Mouse (Mus musculus): Measurements from ENCODE around the gene Plce1.
A peak's percentile ranks its signal among the peaks of the same experiment; 100 is the strongest.

Plce1 gene

GRCm38 (mm10) chr19:38480731-38481621 lies at the start of gene Plce1:
Gene Plce1 (plus strand): TSS chr19:38481109.
- no peak for DNase-seq (ENCODE audit: low read depth)

DNA sequence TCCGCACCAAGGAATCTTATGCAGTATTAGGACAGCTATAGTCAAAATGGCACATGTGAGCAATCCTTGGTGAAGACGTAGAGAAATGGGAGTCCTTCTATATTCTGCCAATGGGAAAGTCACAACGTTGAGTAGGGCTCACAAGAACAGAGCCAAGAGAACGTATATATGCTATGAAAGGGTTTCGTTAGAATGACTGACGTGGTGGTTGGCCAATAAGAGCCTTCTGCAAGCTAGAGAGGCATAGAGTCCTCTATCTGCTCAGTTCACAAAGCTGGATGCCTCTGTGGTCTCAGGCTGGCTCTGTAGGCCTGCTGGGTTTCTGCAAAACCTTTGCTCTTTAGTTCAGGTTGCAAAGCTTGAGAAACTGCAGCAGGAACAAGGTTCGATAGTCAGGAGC lies 49.6 kb upstream of the Plce1 start:
- DNase-seq (ENCODE audit: low read depth) = no peak

GRCm38 (mm10) chr19:38432021-38432420 lies 48.9 kb upstream of the Plce1 start:
- no peak for DNase-seq (ENCODE audit: low read depth)

DNA sequence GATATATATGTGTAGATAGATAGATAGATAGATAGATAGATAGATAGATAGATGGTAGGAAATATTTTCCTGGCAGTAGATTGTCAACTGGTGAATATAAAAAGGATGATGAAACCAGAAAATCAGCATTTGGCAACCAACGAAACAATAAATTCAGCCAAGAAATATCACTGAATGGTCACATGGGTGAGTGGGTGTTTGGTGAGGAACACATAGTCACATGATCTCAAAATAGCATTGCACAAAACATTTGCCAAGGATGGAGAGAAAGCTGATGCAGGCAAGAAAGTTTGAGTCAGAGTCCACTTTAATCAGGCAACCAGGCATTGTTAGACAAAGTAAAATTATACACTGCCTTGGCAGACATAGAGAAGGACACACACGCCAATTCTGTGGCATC lies 47.5 kb upstream of the Plce1 start:
- peak; percentile 44 for DNase-seq (ENCODE audit: low read depth)

DNA sequence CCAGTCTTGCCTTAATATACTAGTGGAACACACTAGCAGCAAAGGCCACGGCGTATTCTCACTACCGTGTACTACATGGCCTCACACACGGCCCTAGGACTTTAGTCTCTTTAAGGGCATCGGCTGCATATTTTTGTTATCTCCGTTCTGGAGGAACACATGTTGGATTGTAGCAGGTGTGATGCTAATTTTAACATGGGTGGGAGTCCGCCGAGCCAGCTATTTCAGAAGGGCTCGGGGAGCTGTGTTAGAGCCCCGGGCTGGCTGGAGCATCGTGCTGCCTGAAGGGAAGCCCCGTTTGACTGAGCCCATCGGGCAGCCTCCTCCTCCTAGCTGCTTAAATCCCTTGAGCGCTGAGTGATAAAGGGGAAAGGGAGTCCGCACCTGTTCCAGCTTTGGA lies 45.7 kb upstream of the Plce1 start:
- DNase-seq (ENCODE audit: low read depth) = no peak

DNA sequence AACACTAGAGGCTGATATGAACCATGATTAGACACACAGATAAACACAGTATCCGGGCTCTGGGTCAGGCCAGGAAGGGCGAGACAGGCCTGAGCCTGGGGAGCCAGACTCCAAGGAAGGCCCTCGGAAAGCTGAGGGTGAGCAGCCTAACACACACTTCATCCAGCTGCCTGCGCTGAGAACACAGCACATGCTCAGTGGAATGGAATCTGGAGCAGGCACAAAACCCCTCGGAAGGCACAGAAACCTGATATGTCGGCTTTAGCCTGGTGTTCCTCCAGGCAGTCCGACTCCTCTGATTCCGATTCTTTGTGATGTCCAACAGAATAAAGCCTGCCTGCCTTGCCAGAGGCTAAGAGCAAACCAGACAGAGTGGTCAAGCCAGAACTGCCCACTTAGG lies 39.0 kb upstream of the Plce1 start:
- DNase-seq (ENCODE audit: low read depth) = no peak

GRCm38 (mm10) chr19:38445758-38446157 lies 35.2 kb upstream of the Plce1 start:
- DNase-seq (ENCODE audit: low read depth) = no peak

DNA sequence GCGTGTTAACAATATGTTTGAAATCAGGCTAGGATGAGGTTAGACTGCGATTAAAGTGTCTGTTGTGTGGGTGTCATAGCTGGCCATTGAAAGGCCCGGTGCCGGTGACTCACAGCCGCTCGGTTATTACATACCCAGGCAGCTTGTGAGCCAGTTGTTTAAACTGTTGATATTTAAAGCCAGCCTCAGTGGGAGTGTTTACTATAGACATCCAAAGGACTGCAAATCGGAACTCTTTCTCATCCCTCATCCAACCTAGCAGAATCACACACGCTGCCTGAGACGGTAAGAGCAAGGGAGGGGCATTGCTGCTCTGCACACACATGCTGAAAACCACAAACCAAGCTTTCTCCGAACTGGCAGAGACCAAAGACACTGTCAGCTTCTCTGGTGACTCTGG lies 25.7 kb upstream of the Plce1 start:
- DNase-seq (ENCODE audit: low read depth) = no peak

DNA sequence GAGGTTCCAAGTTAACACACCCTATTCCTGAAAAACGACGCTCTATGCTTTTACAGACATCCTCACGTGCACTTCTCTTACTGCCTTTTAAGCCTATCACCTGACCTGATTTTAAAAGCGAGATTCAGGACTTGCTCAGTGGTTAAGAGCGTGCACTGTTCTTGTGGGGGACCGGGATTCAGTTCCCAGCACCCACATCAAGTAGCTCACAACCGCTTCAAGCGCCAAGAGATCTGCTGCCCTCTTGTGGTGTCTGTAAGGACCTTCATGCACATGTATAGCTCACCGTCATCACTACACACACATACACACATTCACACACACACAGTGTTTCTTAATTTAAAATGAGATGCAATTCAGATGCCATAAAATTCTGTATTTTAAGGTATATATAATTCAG lies 21.9 kb upstream of the Plce1 start:
- DNase-seq (ENCODE audit: low read depth) = no peak

- no peak for DNase-seq (ENCODE audit: low read depth)
Measured at GRCm38 (mm10) chr19:38460696-38461095, 20.2 kb upstream of the Plce1 start.

DNA sequence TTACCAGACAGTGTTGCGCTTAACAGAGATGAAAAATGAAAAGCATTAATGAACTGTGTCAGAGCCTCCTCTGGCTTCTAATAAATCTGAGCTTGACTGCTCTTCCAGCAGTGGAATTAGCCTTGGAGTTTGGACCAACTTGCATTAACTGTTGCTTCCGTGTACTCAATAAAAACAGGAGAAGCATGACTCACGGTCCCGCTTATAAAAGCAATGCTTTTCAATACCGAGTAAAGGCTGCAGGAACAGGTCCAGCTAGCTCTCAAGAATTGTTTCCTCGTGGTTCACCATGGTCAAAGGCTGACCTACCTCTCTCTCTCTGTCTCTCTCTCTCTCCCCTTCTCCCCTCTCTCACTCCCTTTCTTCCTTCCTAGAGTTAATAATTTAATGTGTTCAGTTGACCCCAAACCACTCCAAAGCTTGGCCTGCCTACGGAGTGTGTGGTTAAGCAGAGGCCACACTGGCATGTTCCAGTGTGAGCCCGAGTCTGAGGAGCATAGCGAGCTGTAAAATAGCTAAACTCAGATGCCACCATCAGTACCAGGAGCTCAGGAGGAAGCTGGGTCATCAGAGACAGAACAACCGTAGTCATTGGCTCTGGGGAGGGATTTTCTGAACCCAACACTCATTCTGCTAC lies 10.5 kb upstream of the Plce1 start:
- DNase-seq (ENCODE audit: low read depth) = no peak

DNA sequence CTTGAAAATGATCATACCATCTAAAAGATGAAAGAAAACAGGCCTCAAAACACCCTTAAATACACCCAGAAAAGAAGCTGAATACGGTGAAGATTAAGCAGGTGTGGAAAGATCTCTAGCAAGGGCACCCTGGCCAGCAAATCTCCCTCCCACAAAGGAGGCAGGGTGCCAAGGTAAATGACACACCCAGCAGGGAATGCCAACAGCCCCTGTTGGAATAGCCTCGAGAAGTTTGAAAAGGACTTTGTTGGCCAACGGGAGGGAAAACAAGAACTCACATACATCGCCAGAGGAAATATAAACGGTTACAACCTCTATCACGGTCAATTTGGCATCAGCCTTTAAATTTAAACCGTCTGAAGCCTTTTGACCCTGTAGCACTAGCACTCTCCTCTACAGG lies 5.5 kb upstream of the Plce1 start:
- DNase-seq (ENCODE audit: low read depth) = no peak

GRCm38 (mm10) chr19:38478286-38478685 lies 2.6 kb upstream of the Plce1 start:
- DNase-seq (ENCODE audit: low read depth) = no peak

DNA sequence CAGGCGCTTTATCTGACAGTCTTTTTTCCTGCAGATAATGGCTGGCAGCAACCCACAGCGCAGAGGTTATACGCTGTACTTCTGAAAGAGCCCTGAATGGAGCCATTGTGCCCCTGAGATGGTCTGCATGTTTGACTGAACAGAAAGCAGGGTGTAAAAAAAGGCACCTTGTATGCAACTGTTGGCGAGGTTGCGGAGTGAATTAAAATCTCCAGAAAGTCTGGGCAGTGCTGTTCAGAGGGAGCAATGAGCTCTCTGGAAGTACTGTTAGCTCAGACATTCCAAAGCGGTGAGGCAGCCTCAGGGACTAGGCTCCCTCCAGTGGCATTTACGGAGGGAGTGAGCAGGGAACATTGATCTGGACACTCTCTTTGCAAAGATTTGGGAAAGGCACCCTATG lies 2.0 kb upstream of the Plce1 start:
- peak; percentile 65 for DNase-seq (ENCODE audit: low read depth)

GRCm38 (mm10) chr19:38479473-38479872 lies 1.4 kb upstream of the Plce1 start:
- no peak for DNase-seq (ENCODE audit: low read depth)

DNA sequence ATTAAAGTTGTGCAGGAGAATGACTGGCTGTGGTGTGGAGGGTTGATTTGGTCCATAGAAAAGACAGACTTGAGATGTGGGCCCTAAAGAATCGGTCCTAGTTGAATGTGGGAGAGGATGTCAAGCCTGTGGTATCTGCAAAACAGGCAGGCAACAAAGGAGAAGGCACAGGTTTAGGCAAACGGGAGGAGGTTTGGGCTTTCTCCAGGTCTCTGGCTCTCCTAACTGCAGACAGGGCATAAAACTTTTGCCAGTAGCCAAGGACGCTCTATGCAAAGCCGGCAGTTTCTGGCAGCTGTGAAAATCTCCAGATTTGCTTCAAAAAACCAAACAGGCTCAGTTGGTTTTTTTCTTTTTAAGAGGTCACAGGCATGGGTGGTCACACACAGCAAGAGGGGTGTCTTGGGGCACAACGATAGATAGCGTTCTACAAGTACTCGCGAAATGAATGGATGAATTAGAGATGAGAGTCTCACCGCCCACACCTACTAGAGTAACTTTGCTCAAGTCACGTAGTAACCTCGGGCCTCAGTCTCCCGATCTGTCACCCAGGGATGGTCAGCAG lies 671 bp upstream of the Plce1 start:
- DNase-seq (ENCODE audit: low read depth) = no peak

- no peak for DNase-seq (ENCODE audit: low read depth)
Measured at GRCm38 (mm10) chr19:38481906-38482305, 997 bp downstream of the Plce1 start.

DNA sequence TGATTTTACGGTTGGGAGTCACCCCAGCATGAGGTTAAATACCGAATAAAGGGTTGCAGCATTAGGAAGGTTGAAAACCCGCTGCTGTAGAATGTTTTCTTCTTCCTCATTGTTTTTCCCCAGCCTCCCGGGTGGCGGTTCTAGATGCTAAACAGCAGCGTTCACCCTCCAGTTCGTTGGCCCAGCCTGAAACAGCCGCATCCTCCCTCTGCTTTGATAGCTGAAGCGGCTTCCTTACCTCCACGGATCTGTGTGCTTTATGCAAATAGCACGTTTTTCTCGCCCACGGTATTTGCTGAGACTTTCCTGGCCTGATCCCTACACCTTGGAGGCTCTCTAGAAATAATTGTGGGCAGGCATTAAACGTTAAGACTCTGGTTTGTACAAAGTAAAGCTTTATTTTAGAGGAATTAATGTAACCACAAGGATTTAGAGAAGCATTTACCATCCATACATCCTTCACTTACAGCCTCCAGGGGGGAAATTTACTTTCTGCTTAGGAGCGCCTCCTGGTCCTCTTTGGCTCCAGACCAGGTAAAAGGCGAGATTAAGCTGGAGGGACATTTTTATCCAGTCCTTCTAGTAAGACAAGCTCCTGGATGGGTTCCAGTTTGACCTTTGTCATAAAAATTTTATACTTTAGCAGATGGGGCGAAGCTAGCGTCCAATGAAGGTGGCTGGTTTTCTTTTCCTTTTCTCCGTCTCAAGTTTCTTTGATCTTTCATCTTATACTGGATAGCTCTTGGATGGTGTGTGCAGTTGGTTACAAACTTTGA lies 1.7 kb downstream of the Plce1 start:
- DNase-seq (ENCODE audit: low read depth) = no peak

DNA sequence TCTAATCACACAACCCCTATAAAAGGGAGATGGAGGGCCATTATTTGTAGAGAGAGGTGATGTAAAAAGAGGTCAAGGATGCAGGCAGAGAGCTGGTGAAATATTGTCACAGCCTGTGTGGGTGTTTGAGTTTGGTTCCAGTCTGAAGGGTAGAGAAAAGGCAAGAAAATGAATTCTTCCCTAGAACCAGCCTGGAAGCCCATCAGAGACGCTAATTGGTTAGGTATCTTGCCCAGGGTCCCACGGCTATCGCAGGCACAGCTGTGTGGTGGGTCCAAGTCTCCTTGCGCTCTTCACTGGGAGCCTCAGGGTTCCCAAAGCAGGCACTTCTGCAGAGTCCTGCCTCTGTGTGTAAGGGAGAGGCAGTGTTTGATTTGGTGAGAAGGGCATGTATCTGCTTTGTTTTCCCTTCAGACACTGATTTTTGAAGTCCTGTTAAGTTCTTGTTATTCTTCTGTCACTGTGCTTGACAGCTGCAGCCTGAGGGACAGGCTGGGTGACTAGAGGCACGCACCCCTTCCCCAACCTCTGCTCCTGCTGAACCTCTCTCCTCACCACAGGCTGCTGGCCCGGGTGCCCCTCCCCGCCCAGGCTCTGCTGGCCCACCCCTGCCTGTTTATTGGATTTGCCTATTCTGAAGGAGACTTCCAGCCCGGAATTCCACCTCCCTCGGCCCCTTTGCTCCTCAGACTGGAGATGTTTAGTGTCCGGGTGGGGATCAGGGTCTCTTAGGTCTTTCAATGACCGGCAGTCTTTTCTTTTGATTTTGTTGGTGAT lies 5.1 kb downstream of the Plce1 start:
- no peak for DNase-seq (ENCODE audit: low read depth)

GRCm38 (mm10) chr19:38487501-38487900 lies 6.6 kb downstream of the Plce1 start:
- DNase-seq (ENCODE audit: low read depth) = no peak

- DNase-seq (ENCODE audit: low read depth) = peak; percentile 40
Measured at GRCm38 (mm10) chr19:38488103-38488912, 7.4 kb downstream of the Plce1 start.
